Mouse (Mus musculus) T-cell, adult 2 months (primary cell): Measurements from ENCODE around the gene Rai1.

ENCODE experiments used
- DNase-seq: peaks from one replicate; pipeline ENCODE4 v3.0.0; 2022; ENCODE audit warnings: low spot score

Rai1 gene

GRCm38 (mm10) chr11:60127863-60128512 lies 23.2 kb downstream of the Rai1 start:
- no peak for DNase-seq

- peak; percentile 68 for DNase-seq
Observed at GRCm38 (mm10) chr11:60130516-60130915, 25.7 kb downstream of the Rai1 start.

- DNase-seq = no peak
Observed at GRCm38 (mm10) chr11:60132061-60132460, 27.2 kb downstream of the Rai1 start.

GRCm38 (mm10) chr11:60136491-60136890 lies 31.7 kb downstream of the Rai1 start:
- DNase-seq = no peak

GRCm38 (mm10) chr11:60137170-60137569 lies 32.4 kb downstream of the Rai1 start:
- no peak for DNase-seq

- peak; percentile 72 for DNase-seq
Observed at GRCm38 (mm10) chr11:60139141-60139733, 34.4 kb downstream of the Rai1 start.

- DNase-seq = peak; percentile 42
Observed at GRCm38 (mm10) chr11:60139734-60140371, 35.0 kb downstream of the Rai1 start.

GRCm38 (mm10) chr11:60140586-60141284 lies 35.9 kb downstream of the Rai1 start:
- DNase-seq = no peak

GRCm38 (mm10) chr11:60141285-60141608 lies 36.4 kb downstream of the Rai1 start:
- no peak for DNase-seq

GRCm38 (mm10) chr11:60143086-60143485 lies 38.3 kb downstream of the Rai1 start:
- no peak for DNase-seq

GRCm38 (mm10) chr11:60146170-60146569 lies 41.4 kb downstream of the Rai1 start:
- no peak for DNase-seq

GRCm38 (mm10) chr11:60148591-60148990 lies 43.8 kb downstream of the Rai1 start:
- DNase-seq = no peak

- DNase-seq = no peak
Observed at GRCm38 (mm10) chr11:60149086-60149485, 44.3 kb downstream of the Rai1 start.

GRCm38 (mm10) chr11:60150677-60151076 lies 45.9 kb downstream of the Rai1 start:
- no peak for DNase-seq

- no peak for DNase-seq
Observed at GRCm38 (mm10) chr11:60152339-60152738, 47.5 kb downstream of the Rai1 start.

GRCm38 (mm10) chr11:60153936-60154335 lies 49.1 kb downstream of the Rai1 start:
- DNase-seq = no peak

- DNase-seq = no peak
Observed at GRCm38 (mm10) chr11:60155690-60156089, 50.9 kb downstream of the Rai1 start.

GRCm38 (mm10) chr11:60158271-60158670 lies 53.5 kb downstream of the Rai1 start:
- DNase-seq = no peak

- no peak for DNase-seq
Observed at GRCm38 (mm10) chr11:60159955-60160354, 55.1 kb downstream of the Rai1 start.

- DNase-seq = no peak
Observed at GRCm38 (mm10) chr11:60160454-60161114, 55.8 kb downstream of the Rai1 start.

- no peak for DNase-seq
Observed at GRCm38 (mm10) chr11:60161146-60161874, 56.5 kb downstream of the Rai1 start.

GRCm38 (mm10) chr11:60162547-60162946 lies 57.7 kb downstream of the Rai1 start:
- DNase-seq = no peak
